In the genomic region with DNA sequence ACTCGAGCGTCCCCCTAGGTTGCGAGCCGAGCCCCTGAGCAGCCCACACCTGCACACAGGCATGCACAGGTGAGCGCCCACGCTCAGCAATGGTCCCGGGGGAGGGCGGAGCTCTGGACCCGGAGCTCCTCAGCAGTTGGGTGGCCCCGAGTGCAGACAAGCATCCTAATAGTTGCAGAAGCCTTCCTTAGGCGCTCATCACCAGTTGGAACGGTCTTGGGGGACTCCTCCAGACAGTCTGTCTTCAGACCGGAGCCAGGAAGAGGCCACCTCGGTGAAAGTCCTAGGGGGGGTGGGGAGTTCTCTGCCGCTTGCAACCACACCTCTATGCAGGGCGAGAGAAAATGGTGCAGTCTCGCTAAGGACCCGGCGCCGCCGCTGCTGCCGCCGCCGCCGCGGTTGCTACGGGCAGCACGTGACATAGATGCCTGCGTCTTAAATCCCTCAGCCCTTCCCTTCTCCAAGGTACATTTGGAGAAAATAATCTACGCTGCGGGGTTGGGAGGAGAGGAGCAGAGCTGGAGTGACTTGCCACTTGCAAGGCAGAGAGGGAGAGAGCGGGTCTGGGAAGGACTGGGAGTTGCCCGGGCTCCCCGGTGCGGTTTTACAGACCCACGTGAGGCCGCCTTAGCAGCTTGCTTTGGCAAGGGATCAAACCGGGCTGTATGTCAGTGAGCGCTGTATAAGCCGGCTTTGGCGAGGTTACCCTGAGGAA, we compare ENCODE assay signal across 8 mouse cellular contexts.
DNase-seq lines count a peak whose midpoint lies in the region; ATAC-seq lines count a peak whose summit lies in the region.

No protein-coding gene starts in this region.

- no peaks in the 10 kb centered on the region for H3K36me3 ChIP-seq in erythroblast, embryonic 14.5 days (ENCODE audit: control insufficient read depth)
- H3K36me3 ChIP-seq in heart, embryonic 13.5 days, result no peaks in the 10 kb centered on the region
- H3K36me3 ChIP-seq in liver, embryonic 12.5 days, result no peaks in the 10 kb centered on the region
- H3K36me3 ChIP-seq in neural tube, embryonic 11.5 days (ENCODE audit: control insufficient read depth, insufficient read depth, low read length), result no peaks in the 10 kb centered on the region

- H3K9ac ChIP-seq in heart, embryonic 13.5 days, result peak overlapping the region; percentile 72
- H3K9ac ChIP-seq in liver, embryonic 12.5 days, result peak overlapping the region; percentile 24; the same call in 1 of the 2 replicates
- peak overlapping the region; percentile 56 for H3K9ac ChIP-seq in neural tube, embryonic 11.5 days (ENCODE audit: low read length)

- H3K4me2 ChIP-seq in heart, embryonic 13.5 days, result peak overlapping the region; percentile 100
- peak overlapping the region; percentile 64 for H3K4me2 ChIP-seq in liver, embryonic 12.5 days
- peak overlapping the region; percentile 100 for H3K4me2 ChIP-seq in neural tube, embryonic 11.5 days (ENCODE audit: low read depth)

- peaks cover 29% of the 10 kb centered on the region for H3K27me3 ChIP-seq in erythroblast, embryonic 14.5 days (ENCODE audit: control insufficient read depth)
- H3K27me3 ChIP-seq in heart, embryonic 13.5 days (replicated peaks), result peaks cover 44% of the 10 kb centered on the region
- peaks cover 36% of the 10 kb centered on the region for H3K27me3 ChIP-seq in liver, embryonic 12.5 days (replicated peaks)
- no peaks in the 10 kb centered on the region for H3K27me3 ChIP-seq in neural tube, embryonic 11.5 days (ENCODE audit: control insufficient read depth, insufficient read depth, low read length)

- ATAC-seq in erythroblast, adult 5-6 weeks (replicated peaks; ENCODE audit: low FRiP score, poor library complexity, severe bottlenecking), result no peak
- ATAC-seq in heart, embryonic 13.5 days (ENCODE audit: extremely low read depth, insufficient number of reproducible peaks, low FRiP score, low TSS enrichment), result peak; percentile 63; the same call in 1 of the 2 replicates
- ATAC-seq in liver, embryonic 12.5 days, result peak; percentile 71
- ATAC-seq in neural tube, embryonic 11.5 days (ENCODE audit: insufficient read depth, low FRiP score, low TSS enrichment), result peak; percentile 85

- under 1% methylated on average over 41 of the region's 41 CpGs for WGBS in heart, embryonic 13.5 days
- WGBS in liver, embryonic 12.5 days (ENCODE audit: insufficient replicate concordance), result under 1% methylated on average over 41 of the region's 41 CpGs
- WGBS in neural tube, embryonic 11.5 days, result 0% methylated on average over 40 of the region's 41 CpGs

- H3K9me3 ChIP-seq in erythroblast, embryonic 14.5 days (ENCODE audit: control insufficient read depth, low read length), result no peaks in the 10 kb centered on the region
- no peaks in the 10 kb centered on the region for H3K9me3 ChIP-seq in heart, embryonic 13.5 days
- H3K9me3 ChIP-seq in liver, embryonic 12.5 days (replicated peaks), result no peaks in the 10 kb centered on the region
- H3K9me3 ChIP-seq in neural tube, embryonic 11.5 days (ENCODE audit: control insufficient read depth, low read length), result no peaks in the 10 kb centered on the region

- H3K27ac ChIP-seq in heart, embryonic 13.5 days (replicated peaks), result no peak overlapping the region
- 0 out of 2 replicates have a peak overlapping the region, but pooled peaks have one; percentile 5 for H3K27ac ChIP-seq in liver, embryonic 12.5 days
- no peak overlapping the region for H3K27ac ChIP-seq in neural tube, embryonic 11.5 days (ENCODE audit: low read depth, low read length)

- peak; percentile 21 for DNase-seq in fibroblast of lung, adult 2 months (ENCODE audit: low read depth)
- DNase-seq in kidney, postnatal 14 days, result peak; percentile 61
- DNase-seq in neural tube, embryonic 11.5 days (ENCODE audit: low spot score), result peak; percentile 77
- DNase-seq in urinary bladder, postnatal 14 days (ENCODE audit: low spot score), result peak; percentile 37

- peak overlapping the region; percentile 48 for H3K4me3 ChIP-seq in erythroblast, embryonic 14.5 days (replicated peaks)
- H3K4me3 ChIP-seq in heart, embryonic 13.5 days, result peak overlapping the region; percentile 69
- H3K4me3 ChIP-seq in liver, embryonic 12.5 days, result peak overlapping the region; percentile 51
- peak overlapping the region; percentile 66 for H3K4me3 ChIP-seq in neural tube, embryonic 11.5 days (ENCODE audit: low read depth, low read length)

- no peaks in the 10 kb centered on the region for H3K4me1 ChIP-seq in erythroblast, embryonic 14.5 days (ENCODE audit: control insufficient read depth)
- H3K4me1 ChIP-seq in heart, embryonic 13.5 days, result peaks cover 12% of the 10 kb centered on the region
- no peaks in the 10 kb centered on the region for H3K4me1 ChIP-seq in liver, embryonic 12.5 days
- H3K4me1 ChIP-seq in neural tube, embryonic 11.5 days (ENCODE audit: control insufficient read depth, insufficient read depth, low read length), result peaks cover 5% of the 10 kb centered on the region; the same call in 1 of the 2 replicates

Comparison
In these comparisons a context has a peak if more than half of its experiments do, and no peak if none do; other contexts are left out.
1. DNase-seq: peak in every context shown above with its lines; median percentile 77 in neural tube, embryonic 11.5 days; 61 in kidney, postnatal 14 days; 37 in urinary bladder, postnatal 14 days; 21 in fibroblast of lung, adult 2 months.